Mouse (Mus musculus) midbrain, embryonic 16.5 days (tissue): ENCODE measurements around the gene Tmem259. TPM values are rescaled to one million over a fixed set of nuclear protein-coding genes. Genes with fewer than 3 reads are reported as not detected.
A peak's percentile ranks its signal among the peaks of the same experiment; 100 is the strongest.

Experiments
- ATAC-seq: fragments of 200-750 bp; cut with Nextera tagmentation; 2 replicates; pipeline ENCODE4 v1.8.0; 2017; ENCODE audit warnings: moderate TSS enrichment
- H3K27ac ChIP-seq: fragments of 300-500 bp; sonication (generic); 2 replicates; pipeline ENCODE4 v1.5.1; 2014; ENCODE audit warnings: mild to moderate bottlenecking, low read length, mixed read lengths
- H3K27me3 ChIP-seq: fragments of 300-500 bp; sonication (generic); 2 replicates; pipeline ENCODE4 v1.6.1; 2014; ENCODE audit warnings: low read depth, low read length, mixed read lengths; ENCODE audit not compliant: control insufficient read depth, insufficient read depth
- H3K36me3 ChIP-seq: fragments of 300-500 bp; sonication (generic); 2 replicates; pipeline ENCODE4 v1.6.1; 2014; ENCODE audit warnings: mild to moderate bottlenecking, low read length, moderate library complexity, mixed read lengths; ENCODE audit not compliant: control insufficient read depth, insufficient read depth
- H3K4me1 ChIP-seq: fragments of 300-500 bp; sonication (generic); 2 replicates; pipeline ENCODE4 v1.6.1; 2014; ENCODE audit warnings: mild to moderate bottlenecking, low read length, mixed read lengths; ENCODE audit not compliant: control insufficient read depth, insufficient read depth
- H3K4me2 ChIP-seq: fragments of 300-500 bp; sonication (generic); 2 replicates; pipeline ENCODE4 v1.6.1; 2014; ENCODE audit warnings: mild to moderate bottlenecking, low read length, mixed read lengths
- H3K4me3 ChIP-seq: fragments of 300-500 bp; sonication (generic); 2 replicates; pipeline ENCODE4 v1.5.1; 2014; ENCODE audit warnings: low read depth, mild to moderate bottlenecking, low read length, moderate library complexity, mixed read lengths
- H3K9ac ChIP-seq: fragments of 300-500 bp; sonication (generic); 2 replicates; pipeline ENCODE4 v1.6.1; 2014; ENCODE audit warnings: low read depth, low read length, mixed read lengths
- H3K9me3 ChIP-seq: fragments of 300-500 bp; sonication (generic); replicated peaks from 2 replicates; pipeline ENCODE4 v1.6.1; 2014; ENCODE audit warnings: mild to moderate bottlenecking, low read length, mixed read lengths; ENCODE audit not compliant: control insufficient read depth, poor library complexity, severe bottlenecking
- WGBS: fragments of 180-500 bp; shearing (Covaris S2); extraction: QIAGEN DNeasy Blood & Tissue Kit; methylation state at CpG from one replicate; pipeline ENCODE4 v1.1.7; 2014; 5-methylcytosine and 5-hydroxymethylcytosine counted together
- polyA plus RNA-seq: library from polyadenylated mRNA; unstranded; fragments of >200 nt; fragmentation: Nextera tagmentation; extraction: Ambion mirVana; gene quantifications from 2 replicates; pipeline ENCODE4 v1.2.1, GENCODE M21; 2015

Tmem259 gene
- polyA plus RNA-seq, 1 experiment from 2014 or later, result 16.2 TPM

GRCm38 (mm10) chr10:79994397-79995115, 10.4 kb upstream of the Tmem259 start:
- Histone ChIP-seq H3K4me1 (peaks cover 6% of the 10 kb centered on the region), H3K9ac (no peak overlapping the region), H3K27me3 (peaks cover 11% of the 10 kb centered on the region), H3K4me3 (no peak overlapping the region), H3K27ac (no peak overlapping the region), H3K9me3 (0 out of 2 replicates have a peak, but pooled peaks cover 2% of the 10 kb centered on the region), H3K36me3 (no peaks in the 10 kb centered on the region), H3K4me2 (no peak overlapping the region)
- ATAC-seq, result no peak
- 81% methylated on average over 16 of the region's 16 CpGs for WGBS

- Histone ChIP-seq H3K27me3 (peaks cover 29% of the 10 kb centered on the region), H3K27ac (no peak overlapping the region), H3K9ac (no peak overlapping the region), H3K9me3 (0 out of 2 replicates have a peak, but pooled peaks cover 2% of the 10 kb centered on the region), H3K4me2 (no peak overlapping the region), H3K36me3 (no peaks in the 10 kb centered on the region), H3K4me1 (peaks cover 12% of the 10 kb centered on the region), H3K4me3 (no peak overlapping the region)
- ATAC-seq, result no peak
- 86% methylated on average over 6 of the region's 6 CpGs for WGBS
Measured at GRCm38 (mm10) chr10:79991548-79991947, 7.4 kb upstream of the Tmem259 start.

GRCm38 (mm10) chr10:79991099-79991498, 7.0 kb upstream of the Tmem259 start:
- WGBS, result 52% methylated on average over 12 of the region's 12 CpGs
- H3K9ac ChIP-seq, result no peak overlapping the region
- no peak overlapping the region for H3K27ac ChIP-seq
- H3K27me3 ChIP-seq, result peaks cover 29% of the 10 kb centered on the region
- H3K9me3 ChIP-seq, result 0 out of 2 replicates have a peak, but pooled peaks cover 2% of the 10 kb centered on the region
- no peak for ATAC-seq
- peaks cover 17% of the 10 kb centered on the region for H3K4me1 ChIP-seq
- no peak overlapping the region for H3K4me2 ChIP-seq
- no peaks in the 10 kb centered on the region for H3K36me3 ChIP-seq
- H3K4me3 ChIP-seq, result no peak overlapping the region

GRCm38 (mm10) chr10:79989870-79990269, 5.7 kb upstream of the Tmem259 start:
- H3K9ac ChIP-seq, result no peak overlapping the region
- H3K4me2 ChIP-seq, result no peak overlapping the region
- no peak overlapping the region for H3K4me3 ChIP-seq
- 14% methylated on average over 15 of the region's 15 CpGs for WGBS
- peaks cover 18% of the 10 kb centered on the region for H3K4me1 ChIP-seq
- no peak for ATAC-seq
- H3K27me3 ChIP-seq, result peaks cover 29% of the 10 kb centered on the region
- H3K27ac ChIP-seq, result no peak overlapping the region
- no peaks in the 10 kb centered on the region for H3K36me3 ChIP-seq
- 0 out of 2 replicates have a peak, but pooled peaks cover 2% of the 10 kb centered on the region for H3K9me3 ChIP-seq

- H3K4me2 ChIP-seq, result peak overlapping the region; percentile 65
- WGBS, result 28% methylated on average over 8 of the region's 8 CpGs
- H3K4me3 ChIP-seq, result peak overlapping the region; percentile 43; the same call in 1 of the 2 replicates
- ATAC-seq, result no peak
- 0 out of 2 replicates have a peak, but pooled peaks cover 2% of the 10 kb centered on the region for H3K9me3 ChIP-seq
- H3K27ac ChIP-seq, result no peak overlapping the region
- peaks cover 29% of the 10 kb centered on the region for H3K27me3 ChIP-seq
- H3K36me3 ChIP-seq, result no peaks in the 10 kb centered on the region
- peaks cover 18% of the 10 kb centered on the region for H3K4me1 ChIP-seq
- H3K9ac ChIP-seq, result no peak overlapping the region
Measured at GRCm38 (mm10) chr10:79989272-79989786, 5.2 kb upstream of the Tmem259 start.

- H3K4me2 ChIP-seq, result peak within 1 kb of the TSS; percentile 65
- H3K4me1 ChIP-seq, result peaks cover 18% of the 10 kb centered on the region
- H3K36me3 ChIP-seq, result no peaks in the 10 kb centered on the region
- WGBS, result 1% methylated on average over 59 of the region's 59 CpGs
- H3K4me3 ChIP-seq, result peak within 1 kb of the TSS; percentile 43
- H3K9me3 ChIP-seq, result 0 out of 2 replicates have a peak, but pooled peaks cover 2% of the 10 kb centered on the region
- no peak for ATAC-seq
- peaks cover 29% of the 10 kb centered on the region for H3K27me3 ChIP-seq
- peak within 1 kb of the TSS; percentile 62 for H3K9ac ChIP-seq
- no peak within 1 kb of the TSS for H3K27ac ChIP-seq
Measured at GRCm38 (mm10) chr10:79988506-79989271, 4.6 kb upstream of the Tmem259 start, which contains the start of gene Cnn2. Gene Cnn2 (plus strand): TSS chr10:79988584.

GRCm38 (mm10) chr10:79987771-79988505, 3.8 kb upstream of the Tmem259 start:
- Histone ChIP-seq H3K9me3 (0 out of 2 replicates have a peak, but pooled peaks cover 2% of the 10 kb centered on the region), H3K36me3 (no peaks in the 10 kb centered on the region), H3K27me3 (peaks cover 29% of the 10 kb centered on the region), H3K4me3 (peak overlapping the region; percentile 43), H3K4me1 (peaks cover 24% of the 10 kb centered on the region), H3K4me2 (peak overlapping the region; percentile 65), H3K9ac (peak overlapping the region; percentile 62), H3K27ac (no peak overlapping the region)
- no peak for ATAC-seq
- WGBS, result 12% methylated on average over 27 of the region's 27 CpGs

- Histone ChIP-seq H3K36me3 (no peaks in the 10 kb centered on the region), H3K4me2 (peak overlapping the region; percentile 24), H3K4me3 (0 out of 2 replicates have a peak overlapping the region, but pooled peaks have one; percentile 8), H3K9me3 (0 out of 2 replicates have a peak, but pooled peaks cover 2% of the 10 kb centered on the region), H3K9ac (no peak overlapping the region), H3K4me1 (peaks cover 33% of the 10 kb centered on the region), H3K27ac (no peak overlapping the region), H3K27me3 (peaks cover 29% of the 10 kb centered on the region)
- 4% methylated on average over 11 of the region's 11 CpGs for WGBS
- ATAC-seq, result no peak
Measured at GRCm38 (mm10) chr10:79986963-79987362, 2.8 kb upstream of the Tmem259 start.
